Mouse (Mus musculus): Measurements from ENCODE around the gene Pip5k1b.

The Pip5k1b gene

DNA sequence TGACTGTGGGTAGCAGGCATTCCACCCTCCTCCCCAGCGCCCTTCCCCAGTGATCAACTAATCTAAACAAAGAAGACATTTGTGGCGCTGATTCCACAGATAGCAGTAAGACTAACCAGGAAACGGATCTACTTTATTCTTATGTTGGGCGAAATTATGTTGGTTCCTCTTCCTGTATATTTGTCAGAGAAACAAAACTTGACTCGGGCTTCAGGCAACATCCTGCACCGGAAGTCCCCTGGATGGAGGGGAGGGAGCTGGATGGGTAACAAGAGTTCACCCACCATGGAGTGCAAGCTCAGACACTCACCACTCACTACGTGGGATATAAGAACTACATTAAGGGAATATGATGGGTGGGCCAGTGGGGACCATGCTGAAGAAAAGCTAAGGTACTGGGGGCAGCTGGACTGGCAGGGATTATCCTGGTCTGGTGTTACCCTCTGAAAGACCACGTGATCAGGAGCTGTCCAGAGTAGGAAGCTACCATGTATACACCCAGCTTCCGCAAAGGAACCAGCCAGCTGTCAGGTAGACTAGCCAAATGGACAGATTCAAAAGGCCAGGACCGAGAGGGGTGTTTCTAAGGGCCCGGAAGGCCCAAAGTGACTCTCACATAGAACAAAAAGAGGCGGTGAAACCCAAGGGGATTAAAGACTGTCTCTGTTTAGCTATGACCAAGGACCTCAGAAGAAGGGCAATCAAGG is 219.1 kb downstream of the Pip5k1b start:
- DNase-seq (ENCODE audit: low spot score): no peak

- DNase-seq (ENCODE audit: low spot score): no peak
These were observed 219.9 kb downstream of the Pip5k1b start for GRCm38 (mm10) chr19:24335611-24336343.

- DNase-seq (ENCODE audit: low spot score): no peak
These were observed 222.7 kb downstream of the Pip5k1b start for GRCm38 (mm10) chr19:24332956-24333355.

- no peak for DNase-seq (ENCODE audit: low spot score)
These were observed 224.4 kb downstream of the Pip5k1b start for GRCm38 (mm10) chr19:24331274-24331673.

- no peak for DNase-seq (ENCODE audit: low spot score)
These were observed 225.3 kb downstream of the Pip5k1b start for GRCm38 (mm10) chr19:24330366-24330765.

DNA sequence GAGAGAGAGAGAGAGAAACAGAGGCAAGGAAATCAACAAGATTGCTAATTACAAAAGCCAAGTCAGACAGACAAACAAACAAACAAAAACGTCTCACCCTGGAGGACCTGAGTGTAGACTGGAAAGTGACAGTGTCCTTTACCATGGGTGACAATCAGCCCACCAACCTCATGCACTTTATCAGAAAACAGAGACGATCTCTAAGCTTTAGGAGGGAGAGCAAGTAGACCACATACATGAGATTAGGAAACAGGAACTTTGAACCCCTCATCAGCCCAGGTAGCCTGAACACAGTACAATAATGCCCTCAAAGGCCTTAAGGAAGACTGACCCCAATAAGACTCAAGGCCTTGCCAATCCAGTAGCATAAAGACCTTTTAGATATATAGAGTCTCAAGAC is 227.8 kb downstream of the Pip5k1b start:
- no peak for DNase-seq (ENCODE audit: low spot score)

DNA sequence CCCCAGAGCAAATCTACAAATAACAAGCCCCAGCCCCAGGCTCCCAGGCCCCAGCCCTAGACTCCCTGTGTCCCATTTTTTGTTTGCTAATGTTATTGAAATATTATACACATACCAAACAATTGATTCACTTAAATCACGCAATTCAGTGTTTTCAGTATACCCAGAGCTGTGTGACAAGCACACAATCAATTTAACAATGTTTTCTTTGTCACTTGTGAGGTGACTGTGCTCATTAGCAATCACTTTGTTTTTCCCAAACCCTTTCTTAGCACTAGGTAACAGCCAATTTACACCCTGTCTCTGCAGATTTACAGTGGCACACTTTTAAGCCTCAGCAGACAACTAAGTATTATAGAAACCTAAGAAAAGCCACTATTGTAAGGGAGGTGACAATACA is 228.7 kb downstream of the Pip5k1b start:
- DNase-seq (ENCODE audit: low spot score): no peak

GRCm38 (mm10) chr19:24325692-24326091 is 230.0 kb downstream of the Pip5k1b start:
- DNase-seq (ENCODE audit: low spot score): no peak

GRCm38 (mm10) chr19:24323841-24324613 is 231.6 kb downstream of the Pip5k1b start:
- DNase-seq (ENCODE audit: low spot score): no peak

DNA sequence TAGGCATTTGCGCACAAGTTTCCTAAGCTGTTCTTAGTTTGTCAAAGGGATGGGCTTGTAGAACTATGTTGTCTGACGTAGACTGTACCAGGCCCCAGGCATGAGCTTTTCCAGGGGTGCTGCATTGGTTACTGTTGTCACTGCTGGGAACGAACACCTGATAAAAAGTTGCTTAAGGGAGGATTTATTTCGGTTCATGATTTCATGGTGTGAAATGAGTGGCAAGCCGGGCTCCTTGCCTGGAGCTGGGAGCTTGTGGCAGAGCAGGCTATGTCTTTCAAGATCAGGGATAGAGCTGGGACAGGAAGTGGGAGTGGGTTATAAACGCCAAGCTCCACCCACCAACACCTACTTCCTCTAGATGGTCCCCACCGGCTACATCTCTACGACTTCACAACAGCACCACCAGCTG is 233.8 kb downstream of the Pip5k1b start:
- DNase-seq (ENCODE audit: low spot score): no peak

DNA sequence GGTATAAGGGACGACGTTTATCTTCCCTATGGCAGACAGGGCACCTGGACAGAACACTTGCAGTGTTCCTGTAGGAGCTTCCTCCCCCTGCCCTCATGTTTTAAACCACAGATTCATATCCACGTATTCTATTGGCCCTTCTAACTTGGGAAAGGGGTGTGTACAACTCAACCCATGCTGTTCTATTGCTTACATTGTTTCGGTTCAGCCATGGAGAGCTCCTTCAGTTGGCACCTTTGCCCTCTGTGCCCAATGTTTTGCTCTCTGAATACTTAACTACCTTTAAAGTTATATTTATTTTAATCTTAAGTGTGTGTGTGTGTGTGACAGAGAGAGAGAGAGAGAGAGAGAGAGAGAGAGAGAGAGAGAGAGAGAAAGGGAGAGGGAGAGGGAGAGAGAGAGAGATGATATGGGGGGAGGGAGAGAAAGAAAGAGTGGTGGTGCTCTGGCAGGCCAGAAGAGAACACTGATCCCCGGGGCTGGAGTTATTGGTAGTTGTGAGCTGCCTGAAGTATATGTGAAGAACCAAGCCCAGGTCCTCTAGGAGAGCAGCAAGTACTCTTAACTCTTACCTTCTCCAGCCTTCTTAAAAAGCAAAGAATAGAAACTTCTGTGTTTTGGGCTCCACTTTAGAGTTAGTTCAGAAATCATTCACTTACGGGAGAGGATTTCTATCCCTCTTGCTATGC is 234.3 kb downstream of the Pip5k1b start:
- DNase-seq (ENCODE audit: low spot score): no peak

DNA sequence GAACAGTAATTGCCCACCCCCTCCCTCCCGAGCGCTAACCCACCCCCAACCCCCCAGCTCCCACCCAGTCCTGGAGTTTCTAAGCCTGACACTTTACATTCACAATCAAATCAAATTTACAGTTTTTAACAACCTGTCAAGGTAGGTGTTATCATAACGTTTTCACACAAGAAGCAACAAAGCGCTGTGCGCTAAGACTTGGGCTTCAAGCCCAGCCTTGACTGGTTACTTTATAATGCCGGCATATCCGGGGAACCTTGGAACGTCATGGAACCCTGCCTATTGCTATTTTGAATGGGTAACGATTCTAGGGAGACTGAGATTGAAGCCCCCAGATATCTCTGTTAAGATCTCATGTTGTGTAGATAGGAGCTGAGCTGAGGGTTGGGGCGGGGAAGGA is 237.5 kb downstream of the Pip5k1b start:
- no peak for DNase-seq (ENCODE audit: low spot score)

- DNase-seq (ENCODE audit: low spot score): no peak
These were observed 237.9 kb downstream of the Pip5k1b start for GRCm38 (mm10) chr19:24317731-24318130.

- DNase-seq (ENCODE audit: low spot score): no peak
These were observed 238.6 kb downstream of the Pip5k1b start for GRCm38 (mm10) chr19:24317038-24317591.

DNA sequence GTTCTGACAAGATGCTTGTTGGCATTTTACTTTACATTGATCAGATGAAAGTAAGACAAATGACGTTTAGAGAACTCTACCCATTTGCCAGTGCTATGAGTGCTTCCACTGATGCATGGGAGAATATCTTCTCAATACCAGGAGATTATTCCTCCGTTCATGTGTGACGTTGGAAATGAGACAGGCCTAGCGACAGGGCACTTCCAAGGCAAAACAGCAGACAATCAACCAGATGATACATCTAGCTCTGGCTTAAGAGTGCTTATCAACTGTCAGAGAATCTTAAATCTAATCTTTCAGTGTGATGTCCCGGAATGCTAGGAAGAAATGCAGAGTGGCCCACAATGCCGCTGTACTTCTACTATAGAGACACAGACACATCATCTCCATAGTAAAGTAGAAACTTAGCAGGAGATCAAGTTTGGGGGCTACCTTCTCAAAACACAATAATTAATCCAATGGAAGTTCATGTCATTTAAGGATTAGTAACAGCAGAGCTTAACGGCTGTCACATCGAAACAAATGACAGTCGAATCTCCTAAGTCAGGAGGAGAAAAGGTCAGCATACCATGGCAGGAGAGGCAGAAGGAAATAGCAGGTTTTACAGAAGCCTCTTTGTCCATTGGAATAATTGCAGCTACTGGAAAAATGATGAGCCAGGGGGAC is 239.5 kb downstream of the Pip5k1b start:
- no peak for DNase-seq (ENCODE audit: low spot score)

- DNase-seq (ENCODE audit: low spot score): no peak
These were observed 240.4 kb downstream of the Pip5k1b start for GRCm38 (mm10) chr19:24315234-24315633.

- no peak for DNase-seq (ENCODE audit: low spot score)
These were observed 241.0 kb downstream of the Pip5k1b start for GRCm38 (mm10) chr19:24314676-24315075.

- DNase-seq (ENCODE audit: low spot score): no peak
These were observed 242.9 kb downstream of the Pip5k1b start for GRCm38 (mm10) chr19:24312556-24313342.

- DNase-seq (ENCODE audit: low spot score): no peak
These were observed 243.6 kb downstream of the Pip5k1b start for GRCm38 (mm10) chr19:24312046-24312445.

- DNase-seq (ENCODE audit: low spot score): no peak
These were observed 247.4 kb downstream of the Pip5k1b start for GRCm38 (mm10) chr19:24308305-24308705.

All from adipocyte (in vitro differentiated cells).